Mouse (Mus musculus): ENCODE data around the gene Pstk.

DNA sequence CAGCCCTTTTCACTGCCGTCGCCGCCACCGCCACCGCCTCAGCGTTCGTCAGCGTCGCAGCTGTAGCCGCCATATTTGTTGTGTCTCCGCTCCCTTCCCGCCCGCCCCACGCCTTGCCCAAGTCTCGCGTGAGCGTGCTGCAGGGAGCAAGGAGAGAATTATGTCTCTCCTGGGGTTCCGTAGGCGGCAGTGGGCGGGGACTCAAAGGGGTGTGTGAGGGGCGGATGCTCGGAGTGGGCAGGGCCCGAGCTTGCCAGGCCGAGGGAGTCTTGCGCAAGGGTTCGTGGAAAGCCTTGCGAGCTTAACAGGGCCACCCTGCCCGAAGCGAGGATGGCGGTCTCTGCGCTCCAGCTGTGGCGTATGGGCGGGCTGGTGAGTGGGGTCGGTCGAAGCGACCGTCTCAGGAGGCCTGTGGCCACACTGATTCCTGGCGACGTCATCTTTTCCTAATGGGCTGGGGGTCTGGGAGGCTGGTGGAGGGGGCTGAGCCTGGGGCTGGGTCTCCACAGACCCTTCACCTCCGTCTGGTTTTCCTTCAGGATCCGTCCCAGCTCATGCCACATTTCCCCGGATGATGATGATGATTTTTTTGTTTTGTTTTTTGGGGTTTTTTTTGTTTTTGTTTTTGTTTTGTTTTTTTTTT, 39.6 kb downstream of the Pstk start, which contains the start of the genes Ikzf5 and Acadsb:
- TF ChIP-seq CTCF (IDR thresholded peaks at IDR 0.05; ENCODE audit: low read depth) (no peak), EP300 (IDR thresholded peaks at IDR 0.05; ENCODE audit: low read depth) (peak; percentile 79; the same call in 1 of the 2 replicates)

All from heart, postnatal 0 days (tissue).